ENCODE assay signal across 19 mouse cellular contexts in genomic region chr10:67608033-67608432, GRCm38 (mm10). TPM values are rescaled to one million over a fixed set of nuclear protein-coding genes. Genes with fewer than 3 reads are reported as not detected.
DNase-seq lines count a peak whose midpoint lies in the region; ATAC-seq and TF ChIP-seq lines count a peak whose summit lies in the region.
"Had no signal": no experiment of that assay in that cellular context is flagged by ENCODE, and none has a peak within 500 bp of the region (broad histone marks: within the 10 kb centered on the region; RNA-seq: fewer than 3 reads in every experiment).

No protein-coding gene starts in this region.

- TF ChIP-seq POLR2A in embryonic fibroblast, embryonic 13.5 days (IDR thresholded peaks at IDR 0.05; ENCODE audit: low read depth, low read length): no peak
- TF ChIP-seq POLR2A in olfactory bulb, adult 2 months (IDR thresholded peaks at IDR 0.05; ENCODE audit: insufficient read depth, low read depth, low read length): no peak

- no peak for ATAC-seq in neural tube, embryonic 15.5 days (ENCODE audit: low FRiP score)
- ATAC-seq in heart, embryonic 11.5 days (replicated peaks; ENCODE audit: insufficient number of reproducible peaks, low FRiP score, low TSS enrichment): no peak
- ATAC-seq: forebrain, embryonic 13.5 days had no signal

- WGBS in neural tube, embryonic 15.5 days: 45% methylated on average over 5 of the region's 5 CpGs
- 67% methylated on average over 5 of the region's 5 CpGs for WGBS in olfactory bulb, adult 2 months
- WGBS in heart, embryonic 11.5 days (ENCODE audit: insufficient replicate concordance): 40% methylated on average over 5 of the region's 5 CpGs

- no peak overlapping the region for H3K4me2 ChIP-seq in neural tube, embryonic 15.5 days
- no peak overlapping the region for H3K4me2 ChIP-seq in heart, embryonic 11.5 days
- H3K4me2 ChIP-seq: forebrain, embryonic 13.5 days; limb, embryonic 13.5 days had no signal

- no peaks in the 10 kb centered on the region for H3K9me3 ChIP-seq in neural tube, embryonic 15.5 days (replicated peaks)
- H3K9me3 ChIP-seq in heart, embryonic 11.5 days (replicated peaks; ENCODE audit: control insufficient read depth, low read length): no peaks in the 10 kb centered on the region
- H3K9me3 ChIP-seq: embryonic facial prominence, embryonic 10.5 days; forebrain, embryonic 13.5 days; hindbrain, embryonic 10.5 days; limb, embryonic 13.5 days had no signal

- no peak overlapping the region for H3K9ac ChIP-seq in neural tube, embryonic 15.5 days (replicated peaks)
- H3K9ac ChIP-seq in heart, embryonic 11.5 days (ENCODE audit: low read depth, low read length): no peak overlapping the region
- H3K9ac ChIP-seq: forebrain, embryonic 13.5 days; limb, embryonic 13.5 days; liver, embryonic 14.5 days had no signal

- peak; percentile 3 for DNase-seq in kidney, postnatal 14 days
- DNase-seq in kidney, adult 11 months: no peak
- DNase-seq in neural tube, embryonic 10.5 days (ENCODE audit: extremely low spot score, low spot score): peak; percentile 16
- no peak for DNase-seq in thymus, postnatal 4 days
- DNase-seq: adrenal gland, postnatal 10 days; B cell, adult 2 months; cerebellum, adult 9-11 months; gastrocnemius, postnatal 36 days; kidney, adult 8-10 months; thymus, postnatal 36 days had no signal

- H3K36me3 ChIP-seq in neural tube, embryonic 15.5 days: no peaks in the 10 kb centered on the region
- H3K36me3 ChIP-seq in heart, embryonic 11.5 days (ENCODE audit: control insufficient read depth, insufficient read depth, low read length): no peaks in the 10 kb centered on the region
- H3K36me3 ChIP-seq: embryonic facial prominence, embryonic 10.5 days; hindbrain, embryonic 10.5 days; limb, embryonic 13.5 days had no signal

- H3K4me3 ChIP-seq in neural tube, embryonic 15.5 days (replicated peaks): no peak overlapping the region
- no peak overlapping the region for H3K4me3 ChIP-seq in embryonic fibroblast, embryonic 13.5 days (ENCODE audit: insufficient read depth, low read length)
- no peak overlapping the region for H3K4me3 ChIP-seq in olfactory bulb, adult 2 months (ENCODE audit: insufficient read depth, low read depth, low read length)
- no peak overlapping the region for H3K4me3 ChIP-seq in heart, embryonic 11.5 days (ENCODE audit: low read depth, low read length)
- H3K4me3 ChIP-seq: embryonic facial prominence, embryonic 10.5 days; forebrain, embryonic 13.5 days; hindbrain, embryonic 10.5 days; limb, embryonic 13.5 days had no signal

- TF ChIP-seq CTCF in embryonic fibroblast, embryonic 13.5 days (IDR thresholded peaks at IDR 0.05; ENCODE audit: borderline replicate concordance, insufficient read depth, low read length): no peak
- no peak for TF ChIP-seq CTCF in olfactory bulb, adult 2 months (IDR thresholded peaks at IDR 0.05; ENCODE audit: insufficient read depth, low read depth, low read length)

- H3K27me3 ChIP-seq in neural tube, embryonic 15.5 days (replicated peaks): no peaks in the 10 kb centered on the region; the same call in 1 of the 2 replicates
- H3K27me3 ChIP-seq in heart, embryonic 11.5 days (ENCODE audit: control insufficient read depth, insufficient read depth, low read length): no peaks in the 10 kb centered on the region
- H3K27me3 ChIP-seq: forebrain, embryonic 13.5 days; limb, embryonic 13.5 days had no signal

- H3K4me1 ChIP-seq in neural tube, embryonic 15.5 days: no peaks in the 10 kb centered on the region
- H3K4me1 ChIP-seq in embryonic fibroblast, embryonic 13.5 days (ENCODE audit: control insufficient read depth, insufficient read depth, low read length): peaks cover 11% of the 10 kb centered on the region
- peaks cover 3% of the 10 kb centered on the region; the same call in 1 of the 2 replicates for H3K4me1 ChIP-seq in olfactory bulb, adult 2 months (ENCODE audit: control insufficient read depth, insufficient read depth, low read length)
- no peaks in the 10 kb centered on the region for H3K4me1 ChIP-seq in heart, embryonic 11.5 days (ENCODE audit: control insufficient read depth, insufficient read depth, low read length)
- H3K4me1 ChIP-seq: embryonic facial prominence, embryonic 10.5 days; forebrain, embryonic 13.5 days; hindbrain, embryonic 10.5 days; limb, embryonic 13.5 days had no signal

- no peak overlapping the region for H3K27ac ChIP-seq in neural tube, embryonic 15.5 days (replicated peaks)
- H3K27ac ChIP-seq in embryonic fibroblast, embryonic 13.5 days (ENCODE audit: insufficient read depth, low read length): peak overlapping the region; percentile 72
- H3K27ac ChIP-seq in olfactory bulb, adult 2 months (ENCODE audit: insufficient read depth, low read depth, low read length): peak overlapping the region; percentile 8; the same call in 1 of the 2 replicates
- no peak overlapping the region for H3K27ac ChIP-seq in heart, embryonic 11.5 days (ENCODE audit: low read depth, low read length)
- H3K27ac ChIP-seq: embryonic facial prominence, embryonic 10.5 days; forebrain, embryonic 13.5 days; hindbrain, embryonic 10.5 days; limb, embryonic 13.5 days; liver, embryonic 14.5 days had no signal

RNA-seq across cellular contexts. Expression of gene Ado, which starts 59.3 kb away (rescaled TPM):
- 83.1 and 88.3 TPM in 2 replicates for polyA plus RNA-seq in neural tube, embryonic 15.5 days (2015; fragmentation: Nextera tagmentation; extraction: Ambion mirVana)
- 24.7 and 25.2 TPM in 2 replicates for polyA plus RNA-seq in embryonic fibroblast, embryonic 13.5 days (2011; ENCODE audit: insufficient read length, low read depth, missing spikeins)
- polyA plus RNA-seq in olfactory bulb, adult 2 months (2012; ENCODE audit: insufficient read depth, insufficient read length, low replicate concordance, missing spikeins): not detected in 2 replicates
- polyA plus RNA-seq in heart, embryonic 11.5 days (2014; fragmentation: Nextera tagmentation; extraction: Ambion mirVana): 54.3 and 57.7 TPM in 2 replicates

Comparison
In these comparisons a context has a peak if more than half of its experiments do, and no peak if none do; other contexts are left out.
1. DNase-seq: peak in kidney, postnatal 14 days (single experiment) and neural tube, embryonic 10.5 days (single experiment); none in kidney, adult 11 months (single experiment) and thymus, postnatal 4 days (single experiment).
2. H3K27ac ChIP-seq: peak in embryonic fibroblast, embryonic 13.5 days (single experiment) and olfactory bulb, adult 2 months (single experiment); none in neural tube, embryonic 15.5 days (single experiment) and heart, embryonic 11.5 days (single experiment).